Mouse (Mus musculus): ENCODE data around the gene Tmem97.

Tmem97 gene

GRCm38 (mm10) chr11:78512025-78512957, 38.3 kb downstream of the Tmem97 start, which contains the start of the genes Tmem199 and Poldip2:
Tmem199 (minus strand) TSS chr11:78512172.
Poldip2 (plus strand) TSS chr11:78512193.
- DNase-seq (ENCODE audit: low spot score), result peak; percentile 95

- DNase-seq (ENCODE audit: low spot score), result no peak
Observed at GRCm38 (mm10) chr11:78509148-78509547, 41.4 kb downstream of the Tmem97 start.

DNA sequence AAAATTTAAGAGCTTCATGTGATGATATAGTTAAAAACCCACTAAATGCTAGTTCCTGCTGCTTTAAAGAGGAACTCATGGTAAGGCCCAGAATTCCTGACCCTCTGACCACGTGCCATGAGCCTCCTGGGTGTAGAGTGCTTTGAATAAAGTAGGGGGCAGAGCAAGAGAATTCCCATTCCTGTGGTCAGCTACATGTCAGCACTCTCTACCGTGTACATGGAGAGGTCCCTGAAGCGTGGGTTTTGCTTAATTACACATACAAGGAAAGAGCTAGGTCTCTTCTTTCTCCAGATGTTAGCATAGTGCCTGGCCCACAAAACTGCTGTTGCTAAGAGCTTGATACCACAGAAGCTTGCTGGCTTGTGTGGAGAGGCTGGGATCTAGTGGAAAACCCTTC, 45.1 kb downstream of the Tmem97 start:
- no peak for DNase-seq (ENCODE audit: low spot score)

GRCm38 (mm10) chr11:78502909-78503650, 47.5 kb downstream of the Tmem97 start, which contains the start of gene Sebox:
Sebox (plus strand) TSS chr11:78503447.
- no peak for DNase-seq (ENCODE audit: low spot score)

GRCm38 (mm10) chr11:78501529-78501928, 49.0 kb downstream of the Tmem97 start:
- DNase-seq (ENCODE audit: low spot score), result no peak

GRCm38 (mm10) chr11:78500623-78501202, 49.9 kb downstream of the Tmem97 start:
- DNase-seq (ENCODE audit: low spot score), result no peak

GRCm38 (mm10) chr11:78499543-78499942, 51.0 kb downstream of the Tmem97 start:
- no peak for DNase-seq (ENCODE audit: low spot score)

- no peak for DNase-seq (ENCODE audit: low spot score)
Observed at GRCm38 (mm10) chr11:78499004-78499403, 51.6 kb downstream of the Tmem97 start, which contains the start of gene Vtn. Vtn (plus strand) TSS chr11:78499091.

DNA sequence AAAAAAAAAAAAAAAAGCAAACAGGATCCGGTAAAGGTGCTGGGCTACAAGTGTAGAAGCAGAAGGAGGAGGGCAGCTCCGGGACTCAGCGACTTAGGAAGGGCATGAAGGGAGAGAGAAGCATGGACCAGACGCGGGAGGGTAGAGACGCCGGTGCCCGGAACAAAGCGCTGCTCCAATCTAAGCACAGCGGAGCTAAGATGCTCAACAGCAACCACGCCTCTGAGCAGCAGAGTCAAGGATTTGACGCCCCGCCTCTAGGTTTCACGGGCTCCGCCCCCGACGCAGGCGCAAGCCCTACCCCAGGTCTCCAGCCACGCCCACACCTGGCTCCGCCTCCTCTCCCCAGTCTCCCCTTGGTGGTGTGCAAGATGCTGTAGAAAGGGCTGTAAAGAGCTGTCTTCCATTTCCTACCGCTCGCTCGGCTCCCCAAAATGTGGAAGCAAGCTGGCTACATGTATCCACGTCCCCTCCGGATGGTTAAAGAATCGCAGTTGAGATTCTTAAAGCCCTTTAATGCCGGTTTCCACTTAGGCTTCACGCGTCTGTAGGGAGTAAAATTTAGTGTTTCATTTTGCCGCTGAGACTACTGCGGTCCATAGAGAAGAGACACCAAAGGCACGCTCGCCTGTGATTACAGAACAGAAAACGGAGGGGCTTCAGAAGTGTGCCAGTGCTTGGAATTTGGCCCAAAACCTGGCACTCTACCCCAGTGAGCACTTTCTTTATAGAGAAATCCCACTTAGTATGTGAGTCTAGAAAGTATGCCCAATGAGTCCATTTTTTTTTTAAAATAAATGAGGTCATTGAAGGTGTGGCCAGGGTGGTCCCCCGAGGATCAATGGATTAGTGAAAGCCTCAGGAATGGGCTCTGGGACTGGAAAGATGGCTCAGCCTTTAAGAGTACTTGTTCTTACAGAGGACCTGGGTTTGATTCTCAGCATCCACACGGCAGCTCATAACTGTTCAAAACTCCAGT, 52.7 kb downstream of the Tmem97 start, which contains the start of gene Sarm1:
Sarm1 (minus strand) TSS at position 211 of the 979 bp plus-strand sequence.
- DNase-seq (ENCODE audit: low spot score), result peak; percentile 95

DNA sequence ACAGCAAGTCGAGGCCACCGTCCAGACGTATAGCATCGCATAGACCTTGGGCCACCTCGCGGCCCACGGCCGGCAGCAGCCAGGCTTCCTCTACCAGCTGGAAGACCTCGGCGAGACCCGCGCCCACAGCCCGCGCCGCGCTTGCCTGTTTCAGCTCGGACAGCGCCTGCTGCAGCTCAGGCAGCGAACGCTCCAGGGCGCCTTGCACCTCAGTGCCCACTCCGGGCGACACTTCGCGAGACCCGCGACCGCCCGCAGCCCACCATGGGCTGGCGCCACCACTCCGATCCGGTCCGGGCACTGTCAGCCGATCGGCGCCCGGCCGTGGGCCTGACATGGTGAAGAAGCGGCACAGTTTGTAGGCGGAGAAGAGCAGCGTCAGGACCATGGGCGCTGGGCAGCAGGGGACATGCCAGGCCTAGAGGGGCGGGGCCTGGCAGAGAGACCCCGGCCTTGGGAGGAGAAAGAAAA, 53.5 kb downstream of the Tmem97 start:
- DNase-seq (ENCODE audit: low spot score), result peak; percentile 55

DNA sequence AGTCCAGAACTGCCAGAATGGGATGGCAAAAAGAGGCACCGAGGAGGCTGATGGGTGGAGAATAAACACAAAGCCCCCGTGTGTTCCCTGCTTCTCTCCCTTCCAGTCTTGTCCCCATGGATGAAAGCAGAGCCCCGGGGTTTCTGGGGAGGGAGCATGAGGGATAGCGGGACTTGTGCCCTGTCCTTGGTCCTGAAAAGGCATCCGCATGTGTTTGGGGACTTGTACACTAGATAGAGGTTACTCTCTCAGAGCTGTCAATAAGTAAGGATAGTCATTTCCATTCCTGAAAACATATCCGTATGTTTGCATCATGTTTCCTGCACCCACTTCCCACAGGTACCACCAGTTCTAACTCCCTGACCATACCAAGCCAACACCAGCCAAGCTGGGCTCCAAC, 54.7 kb downstream of the Tmem97 start:
- peak; percentile 71 for DNase-seq (ENCODE audit: low spot score)

All from testis, postnatal 10 days (tissue).